Mouse (Mus musculus): ENCODE data around the gene Ptprn.

Ptprn gene

DNA sequence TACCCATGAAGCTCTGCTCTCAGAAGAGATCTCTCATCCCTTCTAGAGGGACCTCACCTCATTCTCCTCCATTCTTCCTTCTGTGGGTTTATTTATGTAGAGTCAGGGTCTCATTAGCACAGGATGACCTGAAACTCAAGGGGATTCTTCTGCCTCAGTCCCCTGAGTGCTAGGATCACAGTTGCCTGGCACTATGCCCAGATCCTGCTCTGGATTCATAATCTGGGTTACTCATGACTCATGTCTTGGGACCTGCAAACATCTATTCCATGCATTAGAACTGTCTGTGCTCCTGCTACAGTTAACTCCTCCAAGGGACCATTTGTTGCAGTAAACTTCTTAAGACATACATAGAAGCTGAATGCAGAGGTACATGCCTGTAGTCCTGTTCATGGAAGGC, 3.0 kb downstream of the Ptprn start:
- POLR2A ChIA-PET, result interaction anchor here in 1 of 4 experiments (0.9 kb wide), 1 partner anchor 43 kb away, joined by 3 read pairs; no protein-coding TSS in a partner anchor
- CTCF ChIA-PET, result interaction anchor here in 1 of 4 experiments (2.8 kb wide), 1 partner anchor 10 kb away, joined by 10 read pairs; no protein-coding TSS in a partner anchor

DNA sequence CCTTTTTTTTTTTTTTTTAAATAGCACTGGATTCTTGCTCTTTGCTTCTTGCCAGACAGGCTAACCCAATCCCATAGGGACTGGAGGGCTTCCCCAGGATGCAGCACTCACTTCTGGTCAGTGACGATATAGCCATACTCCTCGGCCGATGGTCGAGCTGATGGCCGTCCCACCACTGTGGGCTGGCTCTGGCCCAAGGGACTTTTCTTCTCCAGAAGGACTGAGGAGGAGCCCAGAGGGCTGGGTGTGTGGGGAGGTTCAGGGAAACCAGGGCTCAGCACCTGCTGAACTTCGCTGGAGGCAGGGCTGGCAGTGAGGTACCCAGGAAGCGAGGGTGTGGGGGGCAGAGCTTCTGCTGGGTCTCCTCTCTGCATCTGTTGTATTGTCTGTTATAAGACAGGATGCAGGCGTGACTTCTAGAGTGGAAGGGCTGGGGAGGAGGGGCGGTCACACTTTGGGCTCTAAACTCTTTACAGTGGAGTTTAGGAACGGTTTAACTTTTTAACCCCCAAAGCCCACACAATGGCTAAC, 8.7 kb downstream of the Ptprn start:
- ChIA-PET CTCF (interaction anchor here (0.6 to 2.9 kb wide), 11 partner anchors 10 to 311 kb away, joined by 3 to 41 read pairs (median 6); partner anchors contain the start of genes A630095N17Rik (in 1 of the 4), Abcb6 (in 1 of the 4), Dnajb2 (in 1 of the 4) and Dnpep (in 1 of the 4)), POLR2A (interaction anchor here in 3 of 4 experiments (0.7 to 2.9 kb wide), 6 partner anchors 11 to 61 kb away, joined by 3 to 20 read pairs (median 4); no protein-coding TSS in a partner anchor)

DNA sequence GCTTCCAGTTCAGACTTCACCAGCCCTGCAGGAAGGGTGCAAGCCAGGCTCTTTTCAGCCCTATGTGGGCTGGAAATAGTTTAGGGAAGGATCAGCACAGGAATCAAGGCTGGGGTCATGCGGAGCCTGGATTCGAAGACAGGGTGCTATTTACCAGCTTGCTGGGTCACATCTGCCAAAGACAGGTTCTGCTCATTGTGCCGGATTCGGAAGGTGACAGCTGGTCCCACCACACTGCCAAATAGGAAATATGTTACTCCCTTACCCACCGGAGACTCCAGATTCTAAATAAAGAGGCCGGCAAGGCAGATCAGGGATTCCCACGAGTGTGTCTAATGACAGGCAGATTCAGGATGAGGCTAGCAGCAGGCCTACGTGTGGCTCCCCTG, 9.7 kb downstream of the Ptprn start:
- ChIA-PET POLR2A (interaction anchor here in 3 of 4 experiments (0.6 to 4.3 kb wide), 17 partner anchors 9 to 113 kb away, joined by 3 to 38 read pairs (median 5); partner anchors contain the start of genes Abcb6 (in 2 of the 3), Ankzf1 (in 2 of the 3), Atg9a (in 2 of the 3) and Dnajb2 (in 2 of the 3)), CTCF (interaction anchor here (0.5 to 4.4 kb wide), 59 partner anchors 9 to 334 kb away, joined by 3 to 41 read pairs (median 4); partner anchors contain the start of genes Dnajb2 (in 2 of the 4), A630095N17Rik (in 1 of the 4), Abcb6 (in 1 of the 4) and Dnpep (in 1 of the 4))

DNA sequence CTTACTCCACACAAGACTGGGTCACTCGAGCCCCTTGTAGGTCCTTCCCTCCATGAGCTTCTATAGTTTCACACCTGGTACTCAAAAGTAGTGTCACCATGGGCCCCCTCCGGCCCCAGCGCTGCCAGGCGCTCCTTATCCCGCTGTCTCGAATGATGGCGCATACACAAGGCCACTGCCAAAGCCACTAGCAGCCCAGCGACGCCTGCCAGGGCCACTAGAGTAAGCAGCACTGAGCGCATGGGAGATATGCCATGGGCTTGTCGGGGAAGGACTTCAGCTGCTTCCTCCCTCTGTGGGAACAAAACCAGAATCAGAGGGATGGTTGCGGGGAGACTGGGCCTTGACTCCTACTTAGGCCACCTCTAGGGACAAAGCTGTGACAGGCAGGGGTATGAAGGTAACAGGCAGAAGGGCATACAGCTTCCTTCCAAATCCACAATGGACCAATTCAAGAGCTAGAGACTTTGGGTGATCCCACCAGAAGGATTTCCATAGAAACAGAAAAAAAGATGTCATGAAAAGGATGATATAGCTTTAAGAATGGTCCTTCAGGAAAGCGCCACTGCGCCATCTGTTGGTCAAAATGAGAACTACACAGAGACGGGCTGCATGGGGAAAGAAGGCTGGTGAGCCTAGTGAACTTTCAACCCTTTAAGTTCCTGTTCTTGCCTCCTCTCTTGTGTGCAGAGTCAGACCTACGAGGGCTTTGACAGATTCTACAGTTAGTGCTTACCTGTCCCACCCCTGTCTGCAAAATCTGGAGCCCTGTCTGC, 10.3 kb downstream of the Ptprn start:
- ChIA-PET POLR2A (interaction anchor here (0.6 to 4.3 kb wide), 25 partner anchors 9 to 112 kb away, joined by 3 to 38 read pairs (median 4); partner anchors contain the start of genes Abcb6 (in 2 of the 4), Ankzf1 (in 2 of the 4), Atg9a (in 2 of the 4) and Dnajb2 (in 2 of the 4)), CTCF (interaction anchor here (0.5 to 4.4 kb wide), 74 partner anchors 9 to 495 kb away, joined by 3 to 41 read pairs (median 4); partner anchors contain the start of genes A630095N17Rik (in 2 of the 4), Dnajb2 (in 2 of the 4), Dnpep (in 2 of the 4) and Zfand2b (in 2 of the 4))

DNA sequence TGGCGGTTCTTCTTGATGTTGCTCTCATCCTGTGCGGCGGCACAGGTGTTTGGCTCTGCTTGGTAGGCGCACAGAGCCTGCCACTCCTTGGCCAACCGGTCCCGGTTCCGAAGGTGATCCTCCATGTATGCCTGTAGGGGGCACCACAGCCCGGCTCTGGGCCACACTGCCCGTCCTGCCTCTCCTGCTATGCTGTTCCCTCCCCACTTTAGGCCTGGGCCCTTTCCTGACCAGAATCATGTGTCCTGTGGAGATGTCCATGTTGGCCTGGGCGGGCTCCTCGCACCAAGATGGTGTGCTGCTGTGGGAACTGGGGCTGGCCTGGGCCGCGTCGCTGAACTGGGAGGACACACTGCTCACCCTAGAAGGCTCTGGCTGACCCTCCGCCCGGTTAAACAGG, 11.3 kb downstream of the Ptprn start:
- POLR2A ChIA-PET, result interaction anchor here in 3 of 4 experiments (0.7 to 5.5 kb wide), 18 partner anchors 8 to 73 kb away, joined by 3 to 38 read pairs (median 5); partner anchors contain the start of genes Dnajb2 (in 2 of the 3), A630095N17Rik (in 1 of the 3) and Abcb6 (in 1 of the 3)
- CTCF ChIA-PET, result interaction anchor here (0.6 to 4.4 kb wide), 21 partner anchors 8 to 450 kb away, joined by 3 to 35 read pairs (median 4); partner anchors contain the start of genes A630095N17Rik (in 1 of the 4), Abcb6 (in 1 of the 4), Dnpep (in 1 of the 4) and Tuba4a (in 1 of the 4)

DNA sequence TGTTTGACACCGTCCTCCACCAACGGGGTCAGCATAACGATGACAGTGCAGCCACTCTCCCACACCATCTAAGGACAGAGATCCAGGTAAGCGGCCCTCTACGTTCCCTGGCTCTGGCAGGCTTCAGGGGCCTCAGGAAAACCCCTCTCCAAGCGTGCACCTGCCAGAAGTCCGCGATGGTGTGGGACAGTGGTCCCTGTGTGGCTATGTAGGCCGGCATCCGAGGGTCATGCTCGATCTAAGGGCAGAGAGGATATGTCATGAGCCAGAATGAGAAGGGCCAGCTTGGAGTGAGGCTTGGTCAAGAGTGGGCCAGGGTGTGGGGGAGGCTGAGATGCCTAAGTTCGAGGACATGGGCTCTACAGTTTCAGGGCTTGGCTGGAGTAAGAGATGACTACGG, 12.0 kb downstream of the Ptprn start:
- ChIA-PET POLR2A (interaction anchor here in 3 of 4 experiments (0.6 to 5.5 kb wide), 30 partner anchors 9 to 347 kb away, joined by 3 to 38 read pairs (median 5); partner anchors contain the start of genes Dnajb2 (in 3 of the 3), Abcb6 (in 2 of the 3), Tuba4a (in 2 of the 3) and Zfand2b (in 2 of the 3)), CTCF (interaction anchor here (0.5 to 4.4 kb wide), 58 partner anchors 7 to 539 kb away, joined by 3 to 35 read pairs (median 5); partner anchors contain the start of genes Abcb6 (in 3 of the 4), Zfand2b (in 3 of the 4), A630095N17Rik (in 2 of the 4) and Tuba4a (in 2 of the 4))

DNA sequence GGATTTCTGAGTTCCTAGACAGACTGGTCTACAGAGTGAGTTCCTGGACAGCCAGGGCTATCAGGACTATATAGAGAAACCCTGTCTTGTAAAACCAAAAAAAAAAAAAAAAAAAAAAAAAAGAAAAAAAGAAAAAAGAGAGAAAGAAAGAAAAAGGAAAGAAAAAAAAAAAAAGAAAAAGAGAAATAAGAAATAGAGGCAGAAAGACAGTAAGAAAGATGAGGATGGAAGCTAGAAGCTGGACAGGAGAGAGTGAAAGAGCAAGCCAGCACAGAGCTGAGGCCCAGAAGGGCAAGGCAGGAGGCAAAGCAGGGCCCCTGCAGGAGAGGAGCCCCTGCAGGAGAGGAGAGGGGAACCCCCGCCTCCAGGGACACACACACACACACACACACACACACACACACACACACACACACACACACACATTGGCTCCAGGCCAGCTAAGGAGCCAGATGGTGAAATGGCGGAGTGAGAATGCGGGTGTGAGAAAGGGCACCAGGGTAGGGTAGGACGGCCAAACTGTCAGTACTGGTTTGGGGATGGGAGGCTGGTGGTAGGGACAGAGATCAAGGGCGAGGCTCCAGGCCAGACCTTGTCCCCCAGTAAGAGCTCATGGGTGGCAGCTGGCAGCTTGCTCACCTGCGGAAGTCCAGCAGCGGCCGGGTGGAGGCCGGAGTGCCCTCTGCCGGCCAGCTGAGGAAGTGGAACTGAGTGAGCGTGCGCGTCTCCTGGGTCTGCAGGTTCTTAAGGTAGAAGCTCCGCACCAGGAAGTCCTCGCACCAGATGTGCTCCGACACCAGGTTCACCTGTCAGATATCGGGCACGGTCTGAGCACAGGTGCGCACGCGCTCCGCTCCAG, 13.0 kb downstream of the Ptprn start:
- ChIA-PET CTCF (interaction anchor here (0.5 to 4.4 kb wide), 96 partner anchors 8 to 538 kb away, joined by 3 to 35 read pairs (median 4); partner anchors contain the start of genes Dnajb2 (in 4 of the 4), Abcb6 (in 3 of the 4), Zfand2b (in 3 of the 4) and A630095N17Rik (in 2 of the 4)), POLR2A (interaction anchor here (0.5 to 5.5 kb wide), 48 partner anchors 8 to 1433 kb away, joined by 3 to 38 read pairs (median 4); partner anchors contain the start of genes Dnajb2 (in 3 of the 4), Abcb6 (in 2 of the 4), Ankzf1 (in 2 of the 4) and Atg9a (in 2 of the 4))

DNA sequence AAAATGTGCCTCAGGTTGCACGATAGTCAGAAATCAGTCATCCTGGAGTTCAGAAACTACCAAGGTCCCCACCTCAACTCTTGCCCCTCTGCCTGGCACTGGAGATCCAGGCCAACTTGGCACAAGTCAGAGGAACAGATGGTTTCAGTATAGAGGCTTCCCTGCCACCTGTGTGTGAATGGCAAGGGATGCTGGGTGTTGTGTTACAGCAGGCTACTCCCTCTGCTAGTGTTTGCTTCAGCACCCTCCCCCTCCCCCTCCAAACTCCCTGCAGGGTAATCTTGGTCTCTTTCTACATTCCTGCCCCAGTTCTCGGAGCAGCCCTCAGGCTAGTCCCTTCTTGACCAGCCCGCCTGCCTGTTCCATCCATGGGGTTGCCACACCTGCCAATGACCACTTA, 13.8 kb downstream of the Ptprn start:
- CTCF ChIA-PET, result interaction anchor here (0.6 to 4.4 kb wide), 22 partner anchors 11 to 505 kb away, joined by 3 to 35 read pairs (median 4); partner anchors contain the start of genes Ankzf1 (in 1 of the 4), Atg9a (in 1 of the 4), Cnppd1 (in 1 of the 4) and Retreg2 (in 1 of the 4)
- POLR2A ChIA-PET, result interaction anchor here in 3 of 4 experiments (0.6 to 5.5 kb wide), 13 partner anchors 10 to 229 kb away, joined by 3 to 37 read pairs (median 9); partner anchors contain the start of genes Dnajb2 (in 2 of the 3), Zfand2b (in 2 of the 3), Chpf (in 1 of the 3) and Dnpep (in 1 of the 3)

DNA sequence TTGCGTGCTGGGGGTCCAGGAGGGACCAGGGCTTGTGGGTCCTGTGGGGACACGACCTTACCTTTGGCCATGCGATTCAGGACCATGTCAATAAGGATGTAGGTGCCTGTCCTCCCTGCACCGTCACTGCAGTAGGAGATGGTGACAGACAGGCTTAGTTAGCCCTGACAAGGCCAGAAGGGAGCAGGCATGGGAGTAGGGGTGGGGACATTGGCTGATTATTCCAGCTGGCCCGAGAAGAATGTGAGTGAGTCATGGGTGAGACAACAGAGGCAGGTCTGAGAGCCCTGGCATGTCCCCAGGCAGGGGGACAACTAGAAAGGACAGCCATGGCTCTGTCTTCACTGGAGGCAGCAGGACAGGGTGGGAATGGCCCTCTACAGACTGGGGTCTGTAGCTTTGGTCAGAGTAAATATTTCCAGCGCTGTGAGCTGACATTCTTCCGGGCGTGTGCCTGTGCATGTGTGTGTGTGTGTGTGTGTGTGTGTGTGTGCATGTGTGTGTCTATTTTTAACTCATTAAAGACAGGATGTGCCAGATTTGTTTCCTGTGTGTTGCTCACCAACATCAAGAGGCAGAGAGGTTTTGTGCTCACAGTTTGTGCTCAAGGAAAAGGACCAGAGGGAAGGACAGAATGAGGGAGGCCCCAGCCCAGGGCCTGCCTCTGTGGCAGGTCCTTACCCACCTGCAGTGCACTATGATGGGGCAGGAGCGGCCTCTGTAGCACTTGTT, 16.1 kb downstream of the Ptprn start:
- ChIA-PET POLR2A (interaction anchor here in 2 of 4 experiments (1.0 to 5.5 kb wide), 5 partner anchors 12 to 69 kb away, joined by 3 to 37 read pairs (median 3); partner anchors contain the start of genes Dnajb2 (in 1 of the 2) and Dnpep (in 1 of the 2)), CTCF (interaction anchor here in 2 of 4 experiments (0.5 to 0.8 kb wide), 2 partner anchors 15 to 196 kb away, joined by 3 to 4 read pairs; no protein-coding TSS in a partner anchor)

DNA sequence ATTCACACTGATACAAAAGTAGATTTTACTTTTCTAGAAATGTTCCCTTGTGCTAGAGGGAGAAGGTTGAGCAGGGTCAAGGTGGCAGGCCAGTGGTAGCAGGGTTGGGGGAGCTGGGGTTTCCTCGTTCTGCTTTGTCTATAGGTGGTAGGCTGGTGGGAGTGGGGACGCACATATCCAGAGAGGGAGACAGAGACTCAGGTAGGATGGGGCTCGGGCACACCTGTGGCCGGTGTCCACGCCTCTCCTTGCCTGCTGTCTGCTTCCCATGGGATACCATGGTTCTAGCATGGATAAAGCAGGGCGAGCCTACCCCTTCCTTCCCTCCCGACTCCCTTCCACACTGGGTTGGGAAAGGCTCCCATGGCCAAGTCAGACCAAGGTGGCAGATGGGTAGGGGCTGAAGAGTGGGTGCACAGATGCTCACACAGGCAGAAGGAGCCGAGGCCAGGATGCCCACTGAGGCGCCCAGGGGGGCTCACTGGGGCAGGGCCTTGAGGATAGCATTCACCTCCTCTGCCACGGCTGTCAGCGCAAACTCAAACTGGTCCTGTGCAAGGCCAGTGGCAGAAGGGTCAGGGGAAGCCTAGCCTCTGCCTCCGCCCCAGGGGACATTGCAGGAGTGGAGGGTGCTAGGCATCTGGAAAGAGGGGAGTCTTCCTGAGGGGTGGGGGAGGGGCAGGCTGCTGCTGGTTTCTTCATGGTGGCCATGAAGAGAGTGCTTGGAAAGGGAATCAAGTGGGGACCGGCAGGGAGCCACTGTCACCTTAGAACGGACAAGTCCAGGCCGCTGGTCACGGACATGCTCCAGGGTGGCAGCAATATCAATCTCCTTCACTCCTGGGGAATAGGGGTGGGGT, 17.0 kb downstream of the Ptprn start:
- CTCF ChIA-PET, result interaction anchor here in 2 of 4 experiments (0.6 to 1.5 kb wide), 2 partner anchors 70 to 166 kb away, joined by 3 read pairs; no protein-coding TSS in a partner anchor
- POLR2A ChIA-PET, result interaction anchor here in 3 of 4 experiments (0.5 to 5.5 kb wide), 17 partner anchors 11 to 104 kb away, joined by 3 to 75 read pairs (median 9); partner anchors contain the start of genes Abcb6 (in 2 of the 3), Dnajb2 (in 2 of the 3), Dnpep (in 1 of the 3) and Tuba4a (in 1 of the 3)

DNA sequence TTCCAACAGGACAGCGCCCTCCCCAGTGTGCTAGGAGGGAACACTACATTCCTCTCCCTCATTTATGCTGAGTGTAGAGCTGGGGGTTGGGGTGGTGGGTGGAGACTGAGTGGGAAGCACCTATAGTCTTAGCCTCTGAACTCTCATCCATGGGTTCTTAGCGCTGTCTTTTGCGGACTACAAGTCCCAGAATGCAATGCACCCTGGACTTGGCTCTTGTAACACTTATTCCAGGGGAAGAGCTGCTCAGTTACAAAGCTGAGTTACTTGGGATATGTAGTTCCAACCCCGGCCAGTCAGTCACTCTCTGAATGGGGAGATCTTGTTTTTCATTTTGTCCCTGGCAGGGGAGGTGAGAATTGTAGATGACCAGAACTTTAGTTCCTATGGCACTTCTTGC, 19.5 kb downstream of the Ptprn start:
- ChIA-PET POLR2A (interaction anchor here in 3 of 4 experiments (0.5 to 4.6 kb wide), 39 partner anchors 9 to 421 kb away, joined by 3 to 75 read pairs (median 8); partner anchors contain the start of genes Dnajb2 (in 3 of the 3), Abcb6 (in 2 of the 3), Ankzf1 (in 2 of the 3) and Atg9a (in 2 of the 3)), CTCF (interaction anchor here (0.5 to 3.0 kb wide), 23 partner anchors 8 to 497 kb away, joined by 3 to 41 read pairs (median 4); partner anchors contain the start of genes Dnpep (in 2 of the 4), A630095N17Rik (in 1 of the 4), Ankzf1 (in 1 of the 4) and Atg9a (in 1 of the 4))

DNA sequence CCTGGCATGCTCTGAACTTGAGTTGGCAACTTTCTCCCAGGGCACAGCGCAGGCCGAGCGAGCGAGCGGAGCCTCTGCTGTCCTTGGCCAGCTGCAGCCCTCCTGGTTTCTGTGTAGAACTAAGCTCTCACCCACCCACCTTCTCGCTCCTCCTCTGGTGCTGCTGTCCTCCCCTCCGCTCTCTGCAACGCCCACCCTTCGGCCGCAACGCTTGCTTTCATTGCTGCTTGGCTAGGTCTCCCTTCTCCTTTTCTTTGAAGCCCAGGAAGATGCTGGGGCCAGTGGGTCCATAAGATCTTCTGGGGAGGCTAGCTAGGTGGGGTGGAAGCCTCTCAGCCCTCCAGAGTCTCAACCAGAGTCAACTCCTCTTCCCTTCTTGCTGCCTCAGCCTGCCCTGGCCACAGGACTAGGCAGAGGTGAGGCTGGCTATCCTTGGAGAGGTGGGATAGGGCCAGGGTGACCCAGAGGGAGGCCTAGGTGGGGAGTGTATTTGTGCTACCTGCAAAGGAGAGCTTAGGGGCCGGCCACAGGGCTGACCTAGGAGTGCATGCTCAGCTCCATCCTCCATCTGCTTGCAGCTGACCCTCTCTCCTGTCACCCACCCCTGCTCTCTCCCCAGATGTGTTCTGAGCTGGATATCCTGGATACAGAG, 20.0 kb downstream of the Ptprn start:
- CTCF ChIA-PET, result interaction anchor here (0.5 to 3.0 kb wide), 22 partner anchors 7 to 498 kb away, joined by 3 to 41 read pairs (median 4); partner anchors contain the start of genes Dnpep (in 2 of the 4), A630095N17Rik (in 1 of the 4), Ankzf1 (in 1 of the 4) and Atg9a (in 1 of the 4)
- POLR2A ChIA-PET, result interaction anchor here in 3 of 4 experiments (0.5 to 4.6 kb wide), 42 partner anchors 8 to 1000 kb away, joined by 3 to 75 read pairs (median 8); partner anchors contain the start of genes Dnajb2 (in 3 of the 3), Abcb6 (in 2 of the 3), Ankzf1 (in 2 of the 3) and Atg9a (in 2 of the 3)

DNA sequence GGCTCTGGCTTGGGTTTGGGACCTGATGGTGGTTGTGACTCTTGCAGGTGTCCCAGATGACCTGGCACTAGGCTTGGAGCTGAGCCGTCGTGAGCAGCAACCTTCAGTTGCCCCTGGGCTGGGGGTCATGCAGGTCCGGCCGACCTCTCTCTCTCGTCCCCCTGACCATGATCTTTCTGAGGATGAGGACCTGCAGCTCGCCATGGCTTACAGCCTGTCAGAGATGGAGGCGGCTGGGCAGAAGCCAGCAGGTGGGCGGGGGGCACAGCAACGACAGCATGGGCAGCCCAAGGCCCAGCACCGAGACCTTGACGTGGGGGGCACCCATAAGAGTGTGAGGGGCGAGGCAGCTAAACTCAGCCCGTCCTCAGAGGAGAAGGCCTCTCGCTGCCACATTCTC, 20.9 kb downstream of the Ptprn start:
- POLR2A ChIA-PET, result interaction anchor here in 3 of 4 experiments (0.6 to 5.3 kb wide), 14 partner anchors 8 to 999 kb away, joined by 3 to 75 read pairs (median 13); partner anchors contain the start of genes Dnajb2 (in 2 of the 3), Tuba4a (in 2 of the 3), Abcb6 (in 1 of the 3) and Ankzf1 (in 1 of the 3)
- CTCF ChIA-PET, result interaction anchor here in 2 of 4 experiments (0.6 to 3.0 kb wide), 7 partner anchors 8 to 119 kb away, joined by 3 to 20 read pairs (median 10); partner anchors contain the start of genes A630095N17Rik (in 1 of the 2) and Dnajb2 (in 1 of the 2)

All from embryonic stem cell, embryonic (primary cell).